Mouse (Mus musculus) hindbrain, embryonic 11.5 days (tissue): ENCODE results near the gene Nrm. TPM values are rescaled to one million over a fixed set of nuclear protein-coding genes. Genes with fewer than 3 reads are reported as not detected.

Experiments
- ATAC-seq: fragments of 200-750 bp; cut with Nextera tagmentation; 2 replicates; pipeline ENCODE4 v1.8.0; 2017; ENCODE audit warnings: mild to moderate bottlenecking, moderate TSS enrichment, moderate library complexity; ENCODE audit not compliant: low FRiP score
- DNase-seq: peaks from one replicate; pipeline ENCODE4 v3.0.0-alpha.2; 2015; ENCODE audit warnings: low spot score
- H3K27ac ChIP-seq: fragments of 300-500 bp; sonication (generic); 2 replicates; pipeline ENCODE4 v1.5.1; 2014; ENCODE audit warnings: mild to moderate bottlenecking, low read depth, low read length
- H3K27me3 ChIP-seq: fragments of 300-500 bp; sonication (generic); 2 replicates; pipeline ENCODE4 v1.6.1; 2014; ENCODE audit warnings: mild to moderate bottlenecking, low read length, moderate library complexity, mixed read lengths; ENCODE audit not compliant: control insufficient read depth, insufficient read depth
- H3K36me3 ChIP-seq: fragments of 300-500 bp; sonication (generic); 2 replicates; pipeline ENCODE4 v1.6.1; 2014; ENCODE audit warnings: mild to moderate bottlenecking, low read length, moderate library complexity, mixed read lengths; ENCODE audit not compliant: control insufficient read depth, insufficient read depth
- H3K4me1 ChIP-seq: fragments of 300-500 bp; sonication (generic); replicated peaks from 2 replicates; pipeline ENCODE4 v1.6.1; 2014; ENCODE audit warnings: low read length, mixed read lengths; ENCODE audit not compliant: control insufficient read depth, insufficient read depth
- H3K4me2 ChIP-seq: fragments of 300-500 bp; sonication (generic); replicated peaks from 2 replicates; pipeline ENCODE4 v1.6.1; 2014; ENCODE audit warnings: mild to moderate bottlenecking, low read depth, low read length
- H3K4me3 ChIP-seq: fragments of 300-500 bp; sonication (generic); 2 replicates; pipeline ENCODE4 v1.5.1; 2014; ENCODE audit warnings: low read depth, low read length
- H3K9ac ChIP-seq: fragments of 300-500 bp; sonication (generic); 2 replicates; pipeline ENCODE4 v1.6.1; 2014; ENCODE audit warnings: low read depth, low read length
- H3K9me3 ChIP-seq: fragments of 300-500 bp; sonication (generic); 2 replicates; pipeline ENCODE4 v1.6.1; 2016; ENCODE audit warnings: low read length; ENCODE audit not compliant: control insufficient read depth
- WGBS: fragments of 180-500 bp; shearing (Covaris S2); extraction: QIAGEN DNeasy Blood & Tissue Kit; methylation state at CpG from one replicate; pipeline ENCODE4 v1.1.7; 2014; 5-methylcytosine and 5-hydroxymethylcytosine counted together
- polyA plus RNA-seq: library from polyadenylated mRNA; unstranded; fragments of >200 nt; fragmentation: Nextera tagmentation; extraction: Ambion mirVana; gene quantifications from 2 replicates; pipeline ENCODE4 v1.2.1, GENCODE M21; 2014

Gene Nrm
- polyA plus RNA-seq, 1 experiment from 2014 or later, result 49.2 TPM

- H3K27ac ChIP-seq, result peak overlapping the region; percentile 99
- no peaks in the 10 kb centered on the region for H3K27me3 ChIP-seq
- ATAC-seq (no peak), DNase-seq (peak; percentile 53)
- peaks cover 8% of the 10 kb centered on the region for H3K4me1 ChIP-seq
- peak overlapping the region; percentile 87 for H3K9ac ChIP-seq
- peak overlapping the region; percentile 54 for H3K4me3 ChIP-seq
- WGBS, result 9% methylated on average over 26 of the region's 26 CpGs
- H3K36me3 ChIP-seq, result peaks cover 5% of the 10 kb centered on the region
- H3K9me3 ChIP-seq, result peaks cover 5% of the 10 kb centered on the region; the same call in 1 of the 2 replicates
- H3K4me2 ChIP-seq, result peak overlapping the region; percentile 98
Observed at GRCm38 (mm10) chr17:35866911-35867890, 6.1 kb downstream of the Nrm start.

GRCm38 (mm10) chr17:35868165-35868820 lies 7.2 kb downstream of the Nrm start:
- no peak for ATAC-seq
- H3K4me2 ChIP-seq, result peak overlapping the region; percentile 98
- H3K27me3 ChIP-seq, result no peaks in the 10 kb centered on the region
- peak; percentile 18 for DNase-seq
- peaks cover 5% of the 10 kb centered on the region; the same call in 1 of the 2 replicates for H3K9me3 ChIP-seq
- H3K27ac ChIP-seq, result peak overlapping the region; percentile 51; the same call in 1 of the 2 replicates
- WGBS, result 42% methylated on average over 16 of the region's 17 CpGs
- peak overlapping the region; percentile 54 for H3K4me3 ChIP-seq
- H3K4me1 ChIP-seq, result peaks cover 8% of the 10 kb centered on the region
- H3K36me3 ChIP-seq, result peaks cover 5% of the 10 kb centered on the region
- peak overlapping the region; percentile 87 for H3K9ac ChIP-seq

- no peak for ATAC-seq
- peaks cover 10% of the 10 kb centered on the region for H3K4me1 ChIP-seq
- peaks cover 5% of the 10 kb centered on the region for H3K36me3 ChIP-seq
- peaks cover 5% of the 10 kb centered on the region; the same call in 1 of the 2 replicates for H3K9me3 ChIP-seq
- peak overlapping the region; percentile 87 for H3K9ac ChIP-seq
- H3K27me3 ChIP-seq, result no peaks in the 10 kb centered on the region
- peak; percentile 13 for DNase-seq
- WGBS, result 4% methylated on average over 7 of the region's 7 CpGs
- peak overlapping the region; percentile 98 for H3K4me2 ChIP-seq
- H3K4me3 ChIP-seq, result peak overlapping the region; percentile 54
- peak overlapping the region; percentile 56; the same call in 1 of the 2 replicates for H3K27ac ChIP-seq
Observed at GRCm38 (mm10) chr17:35868961-35869345, 7.8 kb downstream of the Nrm start.

- Histone ChIP-seq H3K36me3 (peaks cover 5% of the 10 kb centered on the region), H3K27ac (peak overlapping the region; percentile 56; the same call in 1 of the 2 replicates), H3K9ac (peak overlapping the region; percentile 87), H3K9me3 (peaks cover 5% of the 10 kb centered on the region; the same call in 1 of the 2 replicates), H3K4me3 (peak overlapping the region; percentile 54), H3K4me2 (peak overlapping the region; percentile 98), H3K27me3 (no peaks in the 10 kb centered on the region), H3K4me1 (peaks cover 10% of the 10 kb centered on the region)
- 6% methylated on average over 7 of the region's 7 CpGs for WGBS
- ATAC-seq (no peak), DNase-seq (peak; percentile 39)
Observed at GRCm38 (mm10) chr17:35869346-35870067, 8.4 kb downstream of the Nrm start.

- DNase-seq (peak; percentile 17), ATAC-seq (no peak)
- peaks cover 5% of the 10 kb centered on the region; the same call in 1 of the 2 replicates for H3K9me3 ChIP-seq
- WGBS, result 73% methylated on average over 9 of the region's 9 CpGs
- H3K9ac ChIP-seq, result peak overlapping the region; percentile 32; the same call in 1 of the 2 replicates
- peak overlapping the region; percentile 54 for H3K4me3 ChIP-seq
- H3K4me1 ChIP-seq, result peaks cover 10% of the 10 kb centered on the region
- peak overlapping the region; percentile 98 for H3K4me2 ChIP-seq
- H3K27ac ChIP-seq, result no peak overlapping the region; the same call in 1 of the 2 replicates
- no peaks in the 10 kb centered on the region for H3K27me3 ChIP-seq
- H3K36me3 ChIP-seq, result peaks cover 5% of the 10 kb centered on the region
Observed at GRCm38 (mm10) chr17:35870151-35870883, 9.2 kb downstream of the Nrm start.

- Histone ChIP-seq H3K4me1 (peaks cover 10% of the 10 kb centered on the region), H3K36me3 (peaks cover 5% of the 10 kb centered on the region), H3K27me3 (no peaks in the 10 kb centered on the region), H3K4me2 (peak overlapping the region; percentile 98), H3K4me3 (peak overlapping the region; percentile 54), H3K9me3 (peaks cover 5% of the 10 kb centered on the region; the same call in 1 of the 2 replicates), H3K27ac (no peak overlapping the region), H3K9ac (no peak overlapping the region)
- ATAC-seq (no peak), DNase-seq (peak; percentile 45)
- 87% methylated on average over 8 of the region's 8 CpGs for WGBS
Observed at GRCm38 (mm10) chr17:35870884-35871696, 10.0 kb downstream of the Nrm start.

GRCm38 (mm10) chr17:35873774-35874519 lies 12.8 kb downstream of the Nrm start:
- Histone ChIP-seq H3K4me1 (0 out of 2 replicates have a peak, but pooled peaks cover 3% of the 10 kb centered on the region), H3K36me3 (peaks cover 5% of the 10 kb centered on the region), H3K9me3 (peaks cover 5% of the 10 kb centered on the region; the same call in 1 of the 2 replicates), H3K4me3 (no peak overlapping the region), H3K27ac (no peak overlapping the region), H3K9ac (no peak overlapping the region), H3K27me3 (no peaks in the 10 kb centered on the region), H3K4me2 (no peak overlapping the region)
- WGBS, result 32% methylated on average over 21 of the region's 21 CpGs
- DNase-seq, result peak; percentile 91
- ATAC-seq, result peak; percentile 49; the same call in 1 of the 2 replicates
